Mouse (Mus musculus): ENCODE measurements around the gene Sp8. TPM values are rescaled to one million over a fixed set of nuclear protein-coding genes. Genes with fewer than 3 reads are reported as not detected.

The Sp8 gene
- 1 to 10 TPM; 1.7 to 3.9 TPM for total RNA-seq (2021)

- intact Hi-C loops (cut with DNase I): loop anchor here (5.0 kb wide), 1 partner anchor 789 kb away; no protein-coding TSS in a partner anchor
- peak in 1 of 2 experiments; percentile 7 for DNase-seq (ENCODE audit: low spot score in 2 of 2)
Observed at GRCm38 (mm10) chr12:118846221-118846620, at the start of gene Sp8. Gene Sp8, plus strand, starts transcription at chr12:118846329.

DNA sequence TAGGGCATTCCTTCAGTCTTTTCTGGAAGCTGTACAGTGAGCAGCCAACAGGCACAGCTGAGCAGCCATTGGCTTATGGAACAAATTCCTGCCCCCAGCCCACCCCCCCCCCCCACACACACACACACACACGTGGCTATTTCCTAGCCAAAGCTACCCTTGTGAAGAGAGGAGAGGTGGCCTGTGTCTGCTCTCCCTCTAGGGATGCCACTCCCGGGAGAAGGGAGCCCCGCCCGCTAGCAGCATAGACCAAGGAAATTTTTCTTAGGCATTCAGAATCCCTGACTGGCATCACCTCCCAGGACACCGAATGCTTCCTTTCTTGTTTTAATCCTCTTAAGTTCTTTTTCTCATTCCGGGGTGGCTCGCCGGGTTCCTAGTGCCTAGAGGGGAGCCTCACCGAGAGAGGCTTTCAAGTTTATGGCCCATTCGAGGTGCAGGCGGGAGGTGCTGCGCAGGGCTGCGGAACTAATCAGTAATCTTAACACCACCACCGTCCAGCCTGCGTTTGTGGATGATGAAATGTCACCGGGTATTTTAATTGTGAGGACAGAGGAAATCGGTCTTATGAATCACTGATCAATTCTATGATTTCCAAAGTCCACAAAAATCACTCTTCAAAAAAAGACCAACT is 34.7 kb upstream of the Sp8 start:
- intact Hi-C loops (cut with DNase I): no loop called here
- no peak for DNase-seq (ENCODE audit: low spot score in 2 of 2)

DNA sequence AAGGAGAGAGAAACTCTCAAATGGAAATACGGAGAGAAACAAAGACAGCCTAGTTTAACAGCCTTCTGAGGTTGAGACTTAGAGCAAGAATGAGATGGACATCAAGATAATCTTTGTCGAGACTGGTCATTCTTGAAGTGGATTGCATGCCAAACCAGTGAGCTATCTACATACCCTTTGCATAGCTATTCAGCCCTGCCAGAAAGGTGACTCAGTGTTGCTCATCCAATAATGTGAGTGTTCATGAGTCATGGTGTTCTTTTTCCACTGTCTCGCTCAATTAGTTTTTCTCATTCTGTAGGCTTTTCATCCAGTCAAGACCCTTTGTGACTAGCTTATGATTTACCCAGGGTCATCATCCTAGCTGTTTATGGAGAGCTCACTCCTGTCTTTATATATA is 31.6 kb upstream of the Sp8 start:
- intact Hi-C loops (cut with DNase I): no loop called here
- DNase-seq (ENCODE audit: low spot score in 2 of 2): no peak

DNA sequence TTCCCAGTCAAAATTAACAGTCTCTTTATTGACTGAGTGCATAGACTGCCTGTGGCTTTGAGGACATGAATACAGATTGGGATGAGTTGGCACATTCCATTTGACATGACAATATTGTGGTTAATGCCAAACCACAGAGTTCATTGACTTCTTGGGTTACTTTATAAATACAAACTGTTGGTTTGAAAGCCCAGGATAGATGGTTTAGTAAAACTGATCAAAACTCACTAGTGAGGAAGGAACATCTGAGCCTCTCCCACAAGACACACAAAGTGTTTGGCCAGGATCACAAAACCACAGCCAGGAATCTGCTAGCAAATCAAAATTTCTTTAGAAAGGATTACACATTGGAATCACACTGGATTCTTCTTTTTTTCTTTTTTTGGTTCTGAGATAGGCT is 30.0 kb upstream of the Sp8 start:
- intact Hi-C loops (cut with DNase I): no loop called here
- DNase-seq (ENCODE audit: low spot score in 2 of 2): no peak

DNA sequence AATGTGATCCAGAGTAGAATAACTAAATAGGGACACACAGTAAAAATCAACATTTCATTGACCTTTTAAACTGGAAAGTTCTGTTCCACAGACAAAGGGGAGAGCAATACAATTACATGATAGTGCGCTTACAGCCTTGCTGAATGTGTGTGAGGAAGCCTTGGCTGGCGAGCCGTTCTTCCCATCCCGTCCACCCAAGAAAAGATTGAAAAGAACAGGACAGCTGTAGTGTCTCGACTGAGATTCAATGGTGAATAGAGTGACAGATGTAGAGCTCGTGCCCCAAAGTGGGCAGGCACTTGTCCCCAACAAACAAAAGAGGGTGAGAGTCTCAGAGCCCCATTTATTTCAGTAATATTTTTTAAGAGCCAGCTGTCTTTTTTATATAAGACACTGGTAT is 16.2 kb upstream of the Sp8 start:
- intact Hi-C loops (cut with DNase I): no loop called here
- DNase-seq (ENCODE audit: low spot score in 2 of 2): no peak

- DNase-seq (ENCODE audit: low spot score in 2 of 2): no peak
Observed at GRCm38 (mm10) chr12:118836411-118837341, 9.5 kb upstream of the Sp8 start.

DNA sequence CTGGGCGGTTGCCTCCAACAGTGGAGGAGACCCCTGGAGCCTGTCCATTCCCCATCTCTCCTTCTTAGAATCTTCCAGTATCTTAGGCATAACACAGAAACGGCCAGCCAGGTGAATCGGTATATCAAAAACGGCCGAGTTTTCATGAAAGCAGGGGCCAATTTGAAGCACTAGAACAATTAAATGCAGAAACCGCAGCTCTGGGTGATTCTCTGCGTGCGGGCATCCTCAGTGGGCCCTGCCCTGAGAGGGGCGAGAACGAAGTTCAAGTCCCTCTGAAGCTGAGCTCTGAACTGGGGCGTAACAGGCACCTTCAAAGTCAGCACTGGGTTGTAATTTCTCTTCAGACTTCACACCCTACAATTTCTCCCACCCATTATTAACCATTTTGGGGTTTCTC is 8.8 kb upstream of the Sp8 start:
- no peak for DNase-seq (ENCODE audit: low spot score in 2 of 2)
- intact Hi-C loops (cut with DNase I): loop anchor here (2.0 to 5.0 kb wide), 3 partner anchors 17 to 535 kb away; partner anchors contain the start of gene Sp4

More at GRCm38 (mm10) chr12:118836411-118837341, 9.5 kb upstream of the Sp8 start:
- intact Hi-C loops (cut with DNase I): loop anchor here (2.0 to 5.0 kb wide), 3 partner anchors 18 to 534 kb away; partner anchors contain the start of gene Sp4

DNA sequence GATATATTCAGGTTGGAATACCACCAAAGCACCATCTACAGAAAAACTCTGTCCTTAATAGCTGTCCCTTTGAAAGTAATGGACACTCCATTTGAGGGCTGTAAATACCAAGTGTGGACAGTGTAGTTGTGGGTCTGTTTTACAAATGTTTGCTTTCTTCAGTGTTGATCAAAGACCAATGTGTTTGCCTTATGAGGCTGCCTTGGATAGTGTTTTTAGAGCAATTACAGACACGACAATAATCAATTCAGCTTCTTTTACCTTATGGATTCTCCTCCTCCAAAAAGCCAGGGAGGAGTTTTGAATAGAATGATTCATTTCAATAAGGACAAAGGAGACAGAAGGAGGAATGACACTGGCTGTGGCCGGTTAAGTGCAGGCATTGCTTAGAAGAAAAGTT is 7.9 kb upstream of the Sp8 start:
- DNase-seq (ENCODE audit: low spot score in 2 of 2): no peak
- intact Hi-C loops (cut with DNase I): loop anchor here (5.0 kb wide), 2 partner anchors 181 to 536 kb away; partner anchors contain the start of gene Sp4

DNA sequence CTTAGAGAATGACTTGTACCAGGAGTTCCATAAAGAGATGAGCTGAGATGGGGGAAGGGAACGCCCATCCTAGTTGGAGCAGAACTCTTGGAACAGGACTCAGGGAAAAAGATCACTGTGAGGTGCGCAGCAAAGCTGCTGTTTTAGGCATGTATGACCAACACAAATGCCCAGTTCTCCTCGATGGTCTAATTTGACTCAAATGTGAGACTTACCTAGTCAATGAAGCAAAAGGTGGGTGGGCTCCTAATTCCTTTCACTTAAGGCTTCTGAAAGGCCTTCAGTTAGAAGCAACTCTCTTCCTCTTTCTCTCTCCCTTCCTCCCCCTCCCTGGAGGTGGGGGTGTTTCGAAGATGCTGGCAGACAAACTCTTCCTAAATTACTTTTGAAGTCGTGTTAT is 6.7 kb upstream of the Sp8 start:
- no peak for DNase-seq (ENCODE audit: low spot score in 2 of 2)
- intact Hi-C loops (cut with DNase I): loop anchor here (5.0 kb wide), 2 partner anchors 182 to 537 kb away; partner anchors contain the start of gene Sp4

GRCm38 (mm10) chr12:118840301-118840700 is 5.8 kb upstream of the Sp8 start:
- intact Hi-C loops (cut with DNase I): no loop called here
- DNase-seq (ENCODE audit: low spot score in 2 of 2): no peak

- intact Hi-C loops (cut with DNase I): no loop called here
- no peak for DNase-seq (ENCODE audit: low spot score in 2 of 2)
Observed at GRCm38 (mm10) chr12:118840861-118841260, 5.3 kb upstream of the Sp8 start.

DNA sequence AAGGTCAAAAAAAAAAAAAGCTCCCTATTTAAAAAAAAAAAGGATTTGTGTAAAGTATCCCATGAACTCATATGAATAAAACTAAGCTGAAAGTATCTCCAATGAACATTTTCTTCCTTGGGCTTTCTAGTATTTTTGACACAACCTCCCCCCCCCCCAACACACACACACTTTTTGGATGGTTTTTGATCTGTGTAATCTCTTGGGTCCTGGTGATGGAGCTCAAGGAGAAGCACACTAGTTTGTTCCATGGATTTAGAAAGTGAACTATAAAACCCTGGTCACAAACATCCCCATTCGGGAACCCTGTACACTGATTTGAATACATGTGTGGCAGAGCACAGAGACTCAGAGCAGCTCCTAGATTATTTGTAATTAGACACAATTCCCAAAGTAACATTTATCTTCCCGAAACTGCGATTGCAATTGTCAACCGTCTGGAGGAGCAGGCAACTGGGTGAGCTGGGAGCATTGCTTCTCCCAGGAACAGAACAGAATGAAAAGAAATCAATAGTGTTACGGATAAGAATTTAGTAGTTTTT is 4.7 kb upstream of the Sp8 start:
- intact Hi-C loops (cut with DNase I): no loop called here
- DNase-seq (ENCODE audit: low spot score in 2 of 2): no peak

DNA sequence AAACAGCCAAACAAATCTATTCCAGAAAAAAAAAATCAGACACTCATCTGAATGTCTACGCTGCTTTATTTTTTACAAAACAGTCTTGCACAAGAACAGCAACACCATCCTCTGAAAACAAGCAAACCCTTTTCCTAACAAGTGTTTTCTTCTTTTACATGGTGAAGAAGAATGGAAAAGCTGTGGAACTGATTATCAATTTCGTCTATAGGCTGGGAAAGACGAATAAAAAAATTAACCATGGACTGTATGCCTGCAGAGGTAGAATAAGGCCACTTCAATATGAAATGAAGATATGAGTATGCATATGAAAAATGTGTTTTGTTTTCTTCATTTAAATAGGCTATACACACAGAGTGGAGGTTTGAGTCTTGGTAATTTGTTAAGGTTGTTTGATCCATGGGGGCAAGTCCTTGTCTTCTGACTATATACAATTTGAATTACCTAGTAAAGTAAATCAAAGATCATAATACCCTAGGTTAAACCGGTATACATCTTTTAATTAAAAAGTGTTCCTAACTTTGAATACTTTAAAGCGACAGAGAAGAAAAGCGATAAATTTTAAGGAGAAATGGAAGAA is 4.1 kb upstream of the Sp8 start:
- intact Hi-C loops (cut with DNase I): no loop called here
- DNase-seq (ENCODE audit: low spot score in 2 of 2): no peak

DNA sequence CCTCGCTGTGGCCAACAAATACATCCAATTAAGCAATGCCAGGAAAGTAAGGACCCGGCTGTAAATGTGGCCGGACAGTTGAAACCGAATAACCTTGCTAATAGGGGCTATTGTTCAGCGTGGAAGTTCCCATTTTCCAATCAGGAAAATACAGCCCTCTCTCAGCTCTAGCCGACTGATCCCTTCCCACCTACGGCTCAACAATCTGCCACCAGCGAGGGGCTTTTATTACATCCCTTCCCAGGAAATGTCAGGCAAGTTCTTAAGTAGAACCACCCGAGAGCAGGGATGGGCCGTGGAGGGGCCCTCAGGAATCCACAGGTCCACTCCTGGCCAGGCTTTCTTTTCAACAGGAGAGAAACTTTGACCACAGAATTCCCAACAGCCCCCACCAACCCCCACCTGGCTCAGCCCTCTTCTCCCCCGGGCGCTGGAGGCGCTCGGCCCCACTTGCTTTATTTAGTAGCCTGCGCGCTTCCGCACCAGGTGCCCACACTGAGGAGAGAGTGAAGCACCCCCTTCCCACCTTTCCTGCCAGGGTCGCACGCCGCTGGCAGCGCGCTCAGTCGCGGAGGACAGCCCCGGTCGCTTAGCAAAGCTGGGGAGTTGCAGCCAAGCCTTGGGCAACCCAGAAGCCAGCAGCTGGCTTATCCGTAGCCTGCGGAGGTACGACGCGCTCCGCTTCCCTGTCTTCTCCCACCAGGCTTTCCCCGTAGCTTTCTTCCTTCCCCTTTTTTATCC is 3.3 kb upstream of the Sp8 start:
- intact Hi-C loops (cut with DNase I): no loop called here
- no peak for DNase-seq (ENCODE audit: low spot score in 2 of 2)

DNA sequence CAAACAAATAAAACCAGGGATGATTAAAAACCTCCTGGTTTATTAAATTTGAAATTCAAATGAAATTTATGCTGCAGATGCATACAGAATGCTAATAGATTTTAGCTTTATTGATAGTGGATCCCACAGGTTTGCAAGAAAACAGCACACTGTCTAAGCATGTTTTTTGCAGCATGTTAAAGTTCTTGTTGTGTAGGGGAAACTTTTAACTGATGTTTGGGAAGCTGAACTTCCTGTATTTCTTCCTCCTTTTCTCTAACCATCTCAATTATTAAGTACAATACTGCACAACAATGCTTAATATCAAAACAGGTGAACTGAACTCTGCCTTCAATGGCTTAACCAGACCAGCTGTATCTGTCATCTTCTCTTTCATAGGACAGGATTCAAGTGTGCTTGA is 2.0 kb upstream of the Sp8 start:
- DNase-seq (ENCODE audit: low spot score in 2 of 2): no peak
- intact Hi-C loops (cut with DNase I): no loop called here

DNA sequence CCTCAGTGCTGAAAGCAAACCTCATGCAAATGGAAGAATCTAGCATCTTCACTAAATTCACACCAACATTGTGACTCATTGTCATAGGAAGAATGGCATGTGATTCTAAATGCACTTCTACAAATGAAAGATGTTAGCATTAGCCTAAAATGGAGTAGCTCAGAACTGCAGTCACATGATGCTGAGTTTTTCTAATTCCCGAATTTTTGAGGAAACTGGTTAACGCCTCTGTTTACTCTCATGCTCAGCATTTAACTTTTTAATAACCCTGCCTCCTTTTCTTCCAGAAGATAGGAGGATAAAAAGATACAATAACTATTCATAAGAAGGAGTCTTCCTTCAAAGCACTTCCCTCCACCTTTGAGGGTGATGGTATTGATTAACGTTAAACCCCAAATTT is 1.3 kb upstream of the Sp8 start:
- DNase-seq (ENCODE audit: low spot score in 2 of 2): no peak
- intact Hi-C loops (cut with DNase I): loop anchor here (5.0 kb wide), 1 partner anchor 788 kb away; no protein-coding TSS in a partner anchor

DNA sequence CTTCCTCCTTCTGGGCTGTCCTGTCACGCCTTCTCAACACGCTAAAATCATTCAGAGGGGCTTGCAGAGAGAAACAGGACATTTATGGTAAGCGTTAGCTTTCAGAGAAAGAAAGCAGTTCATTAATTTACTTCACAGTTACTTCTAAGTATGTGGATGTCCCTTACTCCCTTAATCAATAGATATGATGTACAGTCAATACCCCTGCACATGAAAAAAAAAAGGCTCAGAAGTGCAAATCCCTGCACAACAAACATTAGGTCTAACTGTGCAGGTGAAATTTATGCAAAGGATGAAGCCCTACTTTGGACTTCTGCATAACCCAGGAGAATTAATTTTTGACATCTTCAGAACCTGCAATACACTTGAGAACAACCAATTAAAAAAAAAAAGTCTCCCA is 778 bp upstream of the Sp8 start:
- no peak for DNase-seq (ENCODE audit: low spot score in 2 of 2)
- intact Hi-C loops (cut with DNase I): loop anchor here (5.0 kb wide), 1 partner anchor 788 kb away; no protein-coding TSS in a partner anchor

DNA sequence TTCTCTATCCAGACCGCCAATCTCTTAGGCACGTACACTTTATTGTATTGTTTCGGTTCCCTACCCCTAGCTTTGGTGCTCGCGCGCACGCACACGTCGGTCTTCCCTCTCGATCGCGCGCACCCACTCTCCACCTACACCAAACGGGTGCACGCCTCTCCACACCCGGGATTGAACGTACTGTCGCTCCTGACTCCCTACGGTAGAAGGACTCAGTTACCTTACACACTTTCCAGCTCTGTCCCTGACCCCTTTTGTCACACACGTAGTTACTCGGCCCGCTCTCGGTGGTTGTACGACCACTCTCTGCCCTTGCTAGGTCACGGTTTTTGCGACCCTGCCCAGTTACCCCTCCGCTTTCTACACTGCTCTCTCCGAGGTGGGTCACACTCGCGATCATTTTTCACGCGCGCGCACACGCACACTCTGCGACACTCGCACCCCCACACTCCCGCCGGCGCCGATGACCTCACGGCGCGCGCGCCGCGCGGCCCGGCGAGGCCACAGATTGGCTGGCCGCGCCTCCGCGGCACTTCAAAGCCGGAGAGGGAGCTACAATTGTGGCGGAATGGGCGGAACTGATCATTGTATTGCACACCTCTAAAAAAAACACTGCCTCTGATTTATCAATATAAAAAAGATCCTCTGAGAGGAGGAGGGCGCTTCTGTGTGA is 656 bp downstream of the Sp8 start:
- peak in 1 of 2 experiments; percentile 12 for DNase-seq (ENCODE audit: low spot score in 2 of 2)
- intact Hi-C loops (cut with DNase I): loop anchor here (5.0 kb wide), 1 partner anchor 789 kb away; no protein-coding TSS in a partner anchor

- intact Hi-C loops (cut with DNase I): loop anchor here (5.0 kb wide), 1 partner anchor 790 kb away; no protein-coding TSS in a partner anchor
- DNase-seq (ENCODE audit: low spot score in 2 of 2): no peak
Observed at GRCm38 (mm10) chr12:118847381-118847780, 1.3 kb downstream of the Sp8 start.

Data from left cerebral cortex, postnatal 36 days (tissue).